Mouse (Mus musculus) G1E (cell line): ENCODE measurements around the gene Rbm25. TPM values are rescaled to one million over a fixed set of nuclear protein-coding genes. Genes with fewer than 3 reads are reported as not detected.

Source experiments
- ATAC-seq: 2 replicates; pipeline ENCODE4 v1.8.0; 2016; ENCODE audit warnings: mild to moderate bottlenecking; ENCODE audit not compliant: insufficient number of reproducible peaks, poor library complexity, low FRiP score, severe bottlenecking; ENCODE audit errors: extremely low read depth
- DNase-seq: peaks from one replicate; pipeline ENCODE4 v3.0.0; 2012; ENCODE audit warnings: low spot score
- H3K27me3 ChIP-seq: 2 replicates; pipeline ENCODE4 v1.6.1; 2012; ENCODE audit warnings: mild to moderate bottlenecking, low read length, inconsistent platforms; ENCODE audit not compliant: insufficient read depth
- H3K36me3 ChIP-seq: replicated peaks from 2 replicates; pipeline ENCODE3; 2012; ENCODE audit warnings: mild to moderate bottlenecking, inconsistent platforms
- H3K4me1 ChIP-seq: 2 replicates; pipeline ENCODE4 v1.6.1; 2012; ENCODE audit warnings: low read depth, low read length, inconsistent platforms, mixed read lengths; ENCODE audit not compliant: insufficient read depth
- H3K4me3 ChIP-seq: 2 replicates; pipeline ENCODE4 v1.5.1; 2012; ENCODE audit warnings: low read depth, mild to moderate bottlenecking, inconsistent platforms, low read length, moderate library complexity, mixed read lengths
- H3K9me3 ChIP-seq: replicated peaks from 2 replicates; pipeline ENCODE4 v1.6.1; 2012; ENCODE audit warnings: inconsistent platforms
- CTCF ChIP-seq: IDR thresholded peaks from 2 replicates; pipeline ENCODE4 v1.5.1; 2012; ENCODE audit warnings: low read depth, low read length, inconsistent platforms, mixed read lengths
- GATA1 ChIP-seq: IDR thresholded peaks from 2 replicates; pipeline ENCODE4 v1.6.1; 2012; ENCODE audit warnings: borderline replicate concordance, low read length, inconsistent platforms, mixed read lengths
- GATA2 ChIP-seq: IDR thresholded peaks from 2 replicates; pipeline ENCODE4 v1.6.1; 2012; ENCODE audit warnings: low read depth, low read length, inconsistent platforms, borderline replicate concordance
- POLR2AphosphoS5 ChIP-seq: IDR thresholded peaks from 2 replicates; pipeline ENCODE4 v1.6.1; 2012; ENCODE audit warnings: low read depth, low read length, inconsistent platforms; ENCODE audit not compliant: insufficient replicate concordance
- TAL1 ChIP-seq: conservative IDR thresholded peaks from 2 replicates; pipeline ENCODE4 v1.6.1; 2012; ENCODE audit warnings: low read depth, low read length, inconsistent platforms, mixed read lengths
- polyA plus RNA-seq: library from polyadenylated mRNA; stranded (reverse); fragments of >175 nt; gene quantifications from 2 replicates; pipeline ENCODE4 v1.2.3, GENCODE M21; 2012
- total RNA-seq, 2 experiments: library from RNA; stranded (forward) in 1 of 2; stranded (reverse) in 1 of 2; fragments of 200-1000 nt in 1 of 2; fragments of >200 nt in 1 of 2; fragmentation: Nextera tagmentation in 1 of 2; gene quantifications; 2 replicates each; pipeline ENCODE4 v1.2.3; 2014 to 2017

Rbm25 gene
- total and polyA plus RNA-seq, 3 experiments: 153 to 1,301 (median 467) TPM

DNA sequence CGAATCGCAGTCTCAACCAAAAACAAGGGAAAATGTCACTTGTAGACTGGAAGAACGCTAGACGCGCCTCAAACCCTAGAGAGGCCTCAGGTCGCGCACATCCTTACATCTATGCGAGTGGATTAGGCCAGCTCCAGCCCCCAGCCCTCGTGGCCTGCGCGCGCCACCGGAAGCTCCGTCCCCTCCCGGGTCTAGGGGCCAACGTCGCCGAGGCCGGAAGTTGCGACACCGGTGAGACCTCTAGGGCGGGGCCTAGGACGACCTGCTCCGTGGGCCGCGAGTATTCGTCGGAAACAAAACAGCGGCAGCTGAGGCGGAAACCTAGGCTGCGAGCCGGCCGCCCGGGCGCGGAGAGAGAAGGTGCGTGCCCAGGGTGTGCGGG, 56.9 kb downstream of the Rbm25 start, which contains the start of gene Psen1:
Gene Psen1, plus strand, starts transcription at position 219 of the 382 bp plus-strand sequence.
- peak; percentile 90 for ATAC-seq
- peaks cover 44% of the 10 kb centered on the region for H3K36me3 ChIP-seq
- peaks cover 44% of the 10 kb centered on the region for H3K4me1 ChIP-seq
- peak within 1 kb of the TSS; percentile 81 for H3K4me3 ChIP-seq
- H3K27me3 ChIP-seq: no peaks in the 10 kb centered on the region
- TF ChIP-seq POLR2AphosphoS5 (no peak), GATA2 (no peak), CTCF (no peak), GATA1 (no peak), TAL1 (no peak)
- H3K9me3 ChIP-seq: no peaks in the 10 kb centered on the region
- peak; percentile 99 for DNase-seq

DNA sequence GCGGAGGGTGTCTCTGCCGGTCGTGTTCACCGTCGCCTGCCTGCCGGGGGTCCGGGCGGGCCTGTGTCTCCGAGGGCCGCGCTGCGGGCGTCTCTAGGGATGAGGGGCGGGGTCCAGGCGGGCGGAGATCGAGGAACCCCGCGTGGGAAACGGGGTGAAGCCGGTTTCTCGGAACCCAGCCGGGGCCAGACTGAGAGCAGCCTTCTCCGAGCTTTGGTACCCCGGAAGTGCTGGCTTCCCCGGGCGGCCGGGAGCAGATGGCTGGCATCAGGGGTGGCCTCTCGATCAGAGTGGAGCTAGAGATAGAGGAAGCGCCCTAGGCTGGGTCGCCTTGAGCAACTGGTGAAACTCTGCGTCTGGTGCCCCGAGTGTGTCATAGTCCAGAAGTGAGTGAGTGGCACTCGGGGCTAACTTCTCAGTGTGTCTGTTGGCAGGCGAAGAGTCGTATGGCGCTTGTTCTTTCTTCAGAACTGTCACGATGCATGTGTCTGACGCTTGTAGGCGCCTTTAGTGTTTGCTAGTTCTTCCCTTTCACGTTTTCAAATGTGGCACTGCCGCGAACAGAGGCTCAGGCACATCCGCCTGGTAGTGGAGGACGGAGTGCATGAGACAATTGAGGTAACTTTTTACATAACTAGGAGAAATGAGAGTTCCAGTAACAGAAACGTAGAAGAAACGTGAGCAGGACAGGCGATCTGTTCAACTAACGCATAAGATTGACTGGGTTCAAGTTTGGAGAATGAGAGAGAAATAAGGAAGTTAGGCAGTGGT, 57.5 kb downstream of the Rbm25 start:
- TF ChIP-seq GATA1 (no peak), POLR2AphosphoS5 (peak; percentile 42; the same call in 1 of the 2 replicates)
- Histone ChIP-seq H3K36me3 (peaks cover 47% of the 10 kb centered on the region), H3K9me3 (no peaks in the 10 kb centered on the region), H3K27me3 (no peaks in the 10 kb centered on the region), H3K4me3 (peak overlapping the region; percentile 81), H3K4me1 (peaks cover 45% of the 10 kb centered on the region)
- ATAC-seq (peak; percentile 51), DNase-seq (peak; percentile 81)

DNA sequence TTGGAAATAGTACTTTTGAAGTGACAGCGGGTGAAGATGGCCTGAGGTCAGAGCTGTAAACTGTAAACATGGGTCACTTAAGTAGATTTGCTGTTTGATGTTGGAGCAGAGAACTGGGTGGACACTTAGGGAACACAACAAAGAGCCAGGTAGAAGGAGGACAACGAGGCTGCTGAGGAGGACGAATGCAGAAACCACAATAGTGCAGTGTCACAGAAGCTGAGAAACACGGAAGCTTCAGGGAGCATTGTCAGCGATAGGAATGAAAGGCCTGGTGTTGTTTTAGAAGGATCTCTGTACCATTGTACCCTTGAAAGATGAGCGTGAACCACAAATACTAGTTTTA, 58.0 kb downstream of the Rbm25 start:
- peaks cover 45% of the 10 kb centered on the region for H3K4me1 ChIP-seq
- TF ChIP-seq CTCF (no peak), TAL1 (no peak), GATA2 (no peak), POLR2AphosphoS5 (no peak), GATA1 (no peak)
- no peaks in the 10 kb centered on the region for H3K9me3 ChIP-seq
- DNase-seq (no peak), ATAC-seq (no peak; the same call in 1 of the 2 replicates)
- no peaks in the 10 kb centered on the region for H3K27me3 ChIP-seq
- H3K36me3 ChIP-seq: peaks cover 45% of the 10 kb centered on the region
- H3K4me3 ChIP-seq: peak overlapping the region; percentile 81

DNA sequence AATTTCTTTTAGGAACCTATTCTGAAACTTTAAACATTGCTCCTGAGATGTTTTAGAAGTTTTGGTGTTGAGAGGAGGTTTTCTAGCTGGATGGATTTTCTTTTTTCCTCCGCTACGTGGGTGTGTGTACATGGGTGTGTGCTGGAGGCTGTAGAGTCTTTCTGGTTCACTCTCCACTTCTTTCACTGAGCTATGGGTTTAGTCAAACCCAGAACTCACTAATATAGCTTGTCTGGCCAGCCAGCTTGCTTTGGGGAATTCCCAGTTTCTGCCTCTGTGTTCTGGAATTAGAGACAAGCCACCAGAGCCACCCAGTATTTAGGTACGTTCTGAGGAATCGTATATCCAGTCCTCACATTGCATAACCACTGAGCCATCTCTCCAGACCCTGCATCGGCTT, 63.0 kb downstream of the Rbm25 start:
- DNase-seq (no peak), ATAC-seq (no peak)
- Histone ChIP-seq H3K9me3 (no peaks in the 10 kb centered on the region), H3K27me3 (no peaks in the 10 kb centered on the region), H3K36me3 (peaks cover 66% of the 10 kb centered on the region), H3K4me1 (peaks cover 49% of the 10 kb centered on the region), H3K4me3 (no peak overlapping the region)
- no peak for TF ChIP-seq GATA2
- TF ChIP-seq POLR2AphosphoS5: no peak
- TF ChIP-seq CTCF: no peak
- no peak for TF ChIP-seq GATA1
- TF ChIP-seq TAL1: no peak

DNA sequence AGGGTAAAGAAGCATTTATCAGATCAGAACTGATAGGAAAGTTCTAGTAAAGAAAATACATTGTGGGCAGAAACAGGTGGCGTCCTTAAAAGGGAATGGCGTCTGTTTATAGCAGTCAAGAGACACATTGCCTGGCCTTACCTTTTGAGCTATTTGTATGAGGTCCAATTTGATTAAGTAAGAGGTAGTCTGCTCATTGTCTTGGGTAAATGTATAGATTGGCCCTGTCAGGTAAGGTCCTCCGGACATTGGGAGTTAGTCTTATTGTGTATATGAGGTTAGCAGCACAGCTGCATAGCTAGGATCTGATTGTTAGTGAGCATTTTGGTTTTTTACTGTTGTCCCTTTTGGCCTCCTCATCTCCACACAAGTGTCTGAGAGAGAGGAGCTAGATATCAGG, 63.6 kb downstream of the Rbm25 start:
- H3K27me3 ChIP-seq: no peaks in the 10 kb centered on the region
- DNase-seq: no peak
- H3K4me3 ChIP-seq: no peak overlapping the region
- H3K9me3 ChIP-seq: no peaks in the 10 kb centered on the region
- H3K36me3 ChIP-seq: peaks cover 73% of the 10 kb centered on the region
- peaks cover 44% of the 10 kb centered on the region for H3K4me1 ChIP-seq
- TF ChIP-seq GATA2: no peak
- TF ChIP-seq TAL1: no peak
- no peak for TF ChIP-seq POLR2AphosphoS5
- TF ChIP-seq GATA1: no peak
- TF ChIP-seq CTCF: no peak
- ATAC-seq: no peak

DNA sequence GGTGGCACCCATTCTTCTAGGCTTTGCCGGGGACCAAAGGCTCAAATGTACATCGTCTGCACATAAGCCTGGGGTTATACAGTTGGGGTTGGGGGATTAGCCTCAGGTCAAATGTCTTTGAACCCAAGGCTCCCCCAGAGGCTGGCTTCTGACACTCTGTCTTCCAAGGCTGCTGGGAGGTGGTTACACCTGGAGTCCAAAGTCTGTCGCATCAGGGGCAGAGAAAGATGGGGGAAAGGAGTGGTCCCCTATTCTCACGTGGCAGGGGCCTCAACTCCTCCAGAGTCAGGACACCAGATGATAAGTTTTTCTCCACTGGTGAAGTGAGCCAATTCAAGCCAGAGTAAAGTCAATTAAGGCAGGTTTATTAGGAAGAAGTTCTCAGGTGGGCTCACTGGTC, 67.6 kb downstream of the Rbm25 start:
- Histone ChIP-seq H3K4me3 (no peak overlapping the region), H3K4me1 (peaks cover 27% of the 10 kb centered on the region; the same call in 1 of the 2 replicates), H3K36me3 (peaks cover 81% of the 10 kb centered on the region), H3K27me3 (no peaks in the 10 kb centered on the region), H3K9me3 (no peaks in the 10 kb centered on the region)
- TF ChIP-seq CTCF (no peak), GATA2 (no peak)
- DNase-seq (no peak), ATAC-seq (no peak)

DNA sequence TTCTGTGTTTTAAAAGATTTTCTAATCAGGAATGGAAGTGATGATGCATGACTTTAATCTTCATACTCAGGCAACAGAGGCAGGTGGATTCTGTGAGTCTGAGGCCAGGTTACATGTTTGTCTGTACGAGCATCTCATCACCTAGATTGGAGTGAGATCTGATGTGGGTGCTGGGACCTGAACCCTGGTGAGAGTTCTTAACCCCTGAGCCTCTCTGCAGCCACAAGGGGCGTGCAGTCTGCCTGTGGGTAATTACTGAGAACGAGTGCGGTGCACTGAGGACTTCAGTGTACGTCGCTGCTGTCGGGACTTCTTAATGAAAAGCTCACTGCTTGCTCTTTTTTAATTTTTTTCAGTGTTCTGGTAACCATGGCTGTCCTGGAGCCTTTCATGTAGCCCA, 70.6 kb downstream of the Rbm25 start:
- no peak for TF ChIP-seq GATA2
- no peak for TF ChIP-seq TAL1
- TF ChIP-seq POLR2AphosphoS5: no peak
- no peak for TF ChIP-seq GATA1
- TF ChIP-seq CTCF: no peak
- no peak for ATAC-seq
- DNase-seq: no peak
- H3K4me1 ChIP-seq: peaks cover 20% of the 10 kb centered on the region; the same call in 1 of the 2 replicates
- peaks cover 86% of the 10 kb centered on the region for H3K36me3 ChIP-seq
- no peaks in the 10 kb centered on the region for H3K9me3 ChIP-seq
- no peaks in the 10 kb centered on the region for H3K27me3 ChIP-seq
- no peak overlapping the region for H3K4me3 ChIP-seq
